ENCODE assay signal across 27 mouse cellular contexts in the genomic region with DNA sequence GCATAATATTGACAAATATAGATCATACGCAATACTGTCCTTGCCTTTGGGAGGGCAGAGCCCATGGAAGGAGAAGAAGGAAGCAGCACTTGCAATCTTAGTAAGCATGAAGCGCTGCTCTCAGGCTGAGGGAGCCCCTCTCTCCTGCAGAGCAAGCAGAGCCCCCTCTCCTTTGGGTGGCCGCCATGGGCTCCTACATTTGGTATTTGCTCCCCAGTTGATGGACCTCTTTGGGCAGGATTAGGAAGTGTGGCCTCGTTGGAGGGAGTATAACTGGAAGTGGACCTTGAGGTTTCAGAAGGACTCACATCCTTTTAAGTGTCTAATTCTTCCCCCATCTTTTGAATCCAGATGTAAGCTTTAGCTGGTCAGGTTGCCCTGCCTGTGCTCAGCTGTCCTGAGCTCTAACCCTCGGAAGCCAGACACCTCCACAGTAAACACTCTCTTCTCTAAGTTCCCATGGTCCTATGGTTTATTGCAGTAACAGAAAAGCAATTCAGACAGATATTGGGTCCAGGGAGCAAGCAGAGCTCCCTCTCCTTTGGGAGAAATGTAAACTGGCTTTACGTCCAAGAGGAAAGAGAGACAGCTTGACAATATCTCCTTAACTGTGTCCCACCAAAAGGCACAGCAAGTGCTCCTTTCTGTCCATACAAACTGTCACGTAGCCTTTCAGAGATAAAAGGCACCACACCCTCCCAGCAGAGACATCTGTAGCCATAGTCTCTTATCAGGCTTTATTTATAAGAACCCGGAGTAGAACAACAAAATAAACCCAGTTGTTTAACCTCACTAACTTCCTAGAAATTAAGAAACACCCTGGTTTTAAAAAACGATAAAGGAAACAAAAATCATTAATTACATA. TPM values are rescaled to one million over a fixed set of nuclear protein-coding genes. Genes with fewer than 3 reads are reported as not detected.
A peak's percentile ranks its signal among the peaks of the same experiment; 100 is the strongest.
DNase-seq lines count a peak whose midpoint lies in the region; ATAC-seq and TF ChIP-seq lines count a peak whose summit lies in the region.
"Had no signal": no experiment of that assay in that cellular context is flagged by ENCODE, and none has a peak within 500 bp of the region (broad histone marks: within the 10 kb centered on the region; RNA-seq: fewer than 3 reads in every experiment).

No protein-coding gene starts in this region.

- DNase-seq in kidney, postnatal 25 days = no peak
- DNase-seq in liver, embryonic 14.5 days (ENCODE audit: low read depth in 3 of 3, low spot score in 3 of 3) = peak; percentile 56 to 69 (median 66)
- no peak for DNase-seq in left cerebral cortex, adult 18-20 months (ENCODE audit: low spot score in 2 of 2)
- no peak for DNase-seq in cerebellum, adult 18-20 months
- DNase-seq: cerebellum, adult 11-12 months; gastrocnemius, postnatal 25 days; heart, adult 2 months; kidney, adult 8-10 months; kidney, postnatal 14 days; retina, postnatal 1 day; right cerebral cortex, postnatal 25 days; thymus, postnatal 14 days had no signal

- H3K9ac ChIP-seq in kidney, embryonic 15.5 days = no peak overlapping the region
- H3K9ac ChIP-seq in liver, embryonic 14.5 days (replicated peaks) = peak overlapping the region; percentile 70
- H3K9ac ChIP-seq: embryonic facial prominence, embryonic 12.5 days; heart, embryonic 13.5 days; limb, embryonic 13.5 days; lung, embryonic 15.5 days; midbrain, embryonic 15.5 days; neural tube, embryonic 12.5 days had no signal

- no peaks in the 10 kb centered on the region for H3K36me3 ChIP-seq in kidney, embryonic 15.5 days
- no peaks in the 10 kb centered on the region for H3K36me3 ChIP-seq in liver, embryonic 14.5 days (replicated peaks; ENCODE audit: control insufficient read depth, insufficient read depth, low read depth)
- H3K36me3 ChIP-seq: embryonic facial prominence, embryonic 12.5 days; heart, embryonic 13.5 days; limb, embryonic 13.5 days; lung, embryonic 15.5 days; midbrain, embryonic 15.5 days; neural tube, embryonic 12.5 days had no signal

- H3K4me1 ChIP-seq in kidney, embryonic 15.5 days = no peaks in the 10 kb centered on the region
- H3K4me1 ChIP-seq in liver, embryonic 14.5 days (replicated peaks; ENCODE audit: control insufficient read depth in 2 of 2, insufficient read depth in 2 of 2, low read length in 1 of 2) = peaks cover 21 to 30% of the 10 kb centered on the region in 2 experiments
- H3K4me1 ChIP-seq: embryonic facial prominence, embryonic 12.5 days; limb, embryonic 13.5 days; midbrain, embryonic 15.5 days; neural tube, embryonic 12.5 days had no signal

- TF ChIP-seq EP300 in liver, embryonic 14.5 days (IDR thresholded peaks at IDR 0.05; ENCODE audit: low read depth) = peak; percentile 79

- H3K27me3 ChIP-seq in kidney, embryonic 15.5 days = no peaks in the 10 kb centered on the region
- H3K27me3 ChIP-seq in liver, embryonic 14.5 days (ENCODE audit: control insufficient read depth, insufficient read depth, low read length) = no peaks in the 10 kb centered on the region
- H3K27me3 ChIP-seq: embryonic facial prominence, embryonic 12.5 days; heart, embryonic 13.5 days; limb, embryonic 13.5 days; lung, embryonic 15.5 days; midbrain, embryonic 15.5 days; neural tube, embryonic 12.5 days had no signal

- no peak for TF ChIP-seq CTCF in liver, embryonic 14.5 days (IDR thresholded peaks at IDR 0.05; ENCODE audit: low read depth)

- ATAC-seq in kidney, embryonic 15.5 days (replicated peaks; ENCODE audit: low FRiP score) = peak; percentile 70; the same call in 1 of the 2 replicates
- peak; percentile 82 for ATAC-seq in erythroid progenitor cell, adult 5-6 weeks (replicated peaks; ENCODE audit: low FRiP score, poor library complexity, severe bottlenecking)
- ATAC-seq in liver, embryonic 14.5 days (ENCODE audit: insufficient read depth) = peak; percentile 94
- peak; percentile 96 for ATAC-seq in megakaryocyte-erythroid progenitor cell, adult 5-6 weeks (replicated peaks; ENCODE audit: low FRiP score, low TSS enrichment, poor library complexity, severe bottlenecking)
- ATAC-seq: CD4-positive, CD25-positive, alpha-beta regulatory T cell, adult 4 months; forebrain, embryonic 16.5 days; midbrain, embryonic 15.5 days had no signal

- no peak overlapping the region for H3K27ac ChIP-seq in kidney, embryonic 15.5 days
- peak overlapping the region; percentile 87 for H3K27ac ChIP-seq in liver, embryonic 14.5 days
- H3K27ac ChIP-seq: embryonic facial prominence, embryonic 12.5 days; heart, adult 2 months; heart, embryonic 13.5 days; limb, embryonic 13.5 days; lung, embryonic 15.5 days; midbrain, embryonic 15.5 days; neural tube, embryonic 12.5 days had no signal

- H3K4me3 ChIP-seq in kidney, embryonic 15.5 days (replicated peaks) = no peak overlapping the region
- no peak overlapping the region for H3K4me3 ChIP-seq in liver, embryonic 14.5 days (ENCODE audit: insufficient read depth in 1 of 2, low read depth in 2 of 2, low read length in 2 of 2)
- H3K4me3 ChIP-seq: embryonic facial prominence, embryonic 12.5 days; heart, adult 2 months; heart, embryonic 13.5 days; limb, embryonic 13.5 days; lung, embryonic 15.5 days; midbrain, embryonic 15.5 days; neural tube, embryonic 12.5 days had no signal

- no peak overlapping the region for H3K4me2 ChIP-seq in kidney, embryonic 15.5 days
- peak overlapping the region; percentile 65 for H3K4me2 ChIP-seq in liver, embryonic 14.5 days (ENCODE audit: low read depth)
- H3K4me2 ChIP-seq: embryonic facial prominence, embryonic 12.5 days; heart, embryonic 13.5 days; limb, embryonic 13.5 days; lung, embryonic 15.5 days; midbrain, embryonic 15.5 days; neural tube, embryonic 12.5 days had no signal

- WGBS in kidney, embryonic 15.5 days = 65% methylated on average over 9 of the region's 9 CpGs
- 30% methylated on average over 9 of the region's 9 CpGs for WGBS in liver, embryonic 14.5 days (ENCODE audit: insufficient replicate concordance)

- H3K9me3 ChIP-seq in kidney, embryonic 15.5 days (replicated peaks) = no peaks in the 10 kb centered on the region
- H3K9me3 ChIP-seq in liver, embryonic 14.5 days (ENCODE audit: control insufficient read depth, low read length) = no peaks in the 10 kb centered on the region
- H3K9me3 ChIP-seq: embryonic facial prominence, embryonic 12.5 days; heart, embryonic 13.5 days; limb, embryonic 13.5 days; lung, embryonic 15.5 days; midbrain, embryonic 15.5 days; neural tube, embryonic 12.5 days had no signal

RNA-seq across cellular contexts. Expression of a gene that starts 52.5 kb away (rescaled TPM):
- 0.10 TPM in 1 of 2 replicates, not detected in the other for polyA plus RNA-seq in kidney, embryonic 15.5 days (2015; fragmentation: Nextera tagmentation; extraction: Ambion mirVana)
- not detected in 2 replicates for total RNA-seq in erythroid progenitor cell, adult 5-6 weeks (2015; ENCODE audit: low replicate concordance)
- total RNA-seq in erythroid progenitor cell, adult 5-6 weeks (2017; ENCODE audit: low replicate concordance) = not detected in 2 replicates
- 0.02 TPM in 1 of 2 replicates, not detected in the other for polyA plus RNA-seq in liver, embryonic 14.5 days (2012; rRNA removed)
- polyA plus RNA-seq in liver, embryonic 14.5 days (2014; fragmentation: Nextera tagmentation; extraction: Ambion mirVana) = 0.05 TPM in 1 of 2 replicates, not detected in the other
- not detected in 2 replicates for total RNA-seq in megakaryocyte-erythroid progenitor cell, adult 5-6 weeks (2014; fragmentation: Nextera tagmentation)
- not detected in 2 replicates for total RNA-seq in megakaryocyte-erythroid progenitor cell, adult 5-6 weeks (2017)
- under 1 TPM in 1 of 2 experiments, not detected in 1; 0.23 TPM for total RNA-seq in left cerebral cortex, adult 18-20 months (2021)
- total RNA-seq: adrenal gland, postnatal 25 days; gastrocnemius, postnatal 25 days; left cerebral cortex, postnatal 25 days had no signal
- polyA plus RNA-seq: brain, embryonic 14.5 days; CD4-positive, CD25-positive, alpha-beta regulatory T cell, adult 4 months; embryonic facial prominence, embryonic 12.5 days; forebrain, embryonic 16.5 days; heart, embryonic 13.5 days; hindbrain, embryonic 11.5 days; limb, embryonic 13.5 days; lung, embryonic 15.5 days; midbrain, embryonic 15.5 days; neural tube, embryonic 12.5 days had no signal

Comparison
In these comparisons a context has a peak if more than half of its experiments do, and no peak if none do; other contexts are left out.
1. DNase-seq: peak in liver, embryonic 14.5 days (3 of 3); none in kidney, postnatal 25 days (0 of 2), left cerebral cortex, adult 18-20 months (0 of 2) and cerebellum, adult 18-20 months (0 of 2).
2. Peak in every context shown above with its lines, with median percentiles within 50 percentile points of each other: ATAC-seq.